Mouse (Mus musculus) cerebellum, adult 11-12 months (tissue): ENCODE data around the gene Chd9.
"Not testable (repeated sequence)": the region's sequence is repeated elsewhere in the genome, so short reads cannot be mapped to it uniquely, and the experiment has no call there.

Source experiments
- DNase-seq: peaks from one replicate; pipeline ENCODE4 v3.0.0; 2022

The Chd9 gene

GRCm38 (mm10) chr8:90907848-90908551 lies 79.8 kb downstream of the Chd9 start:
- DNase-seq = peak; percentile 96

GRCm38 (mm10) chr8:90908580-90909471 lies 80.7 kb downstream of the Chd9 start:
- DNase-seq = peak; percentile 65

GRCm38 (mm10) chr8:90923158-90923905 lies 95.2 kb downstream of the Chd9 start:
- no peak for DNase-seq

- no peak for DNase-seq
These were observed 100.3 kb downstream of the Chd9 start for GRCm38 (mm10) chr8:90928412-90928811.

GRCm38 (mm10) chr8:90930125-90930524 lies 102.0 kb downstream of the Chd9 start:
- not testable (repeated sequence) for DNase-seq

GRCm38 (mm10) chr8:90932934-90933333 lies 104.8 kb downstream of the Chd9 start:
- DNase-seq = no peak

- DNase-seq = no peak
These were observed 106.6 kb downstream of the Chd9 start for GRCm38 (mm10) chr8:90934786-90935185.

GRCm38 (mm10) chr8:90936840-90937239 lies 108.7 kb downstream of the Chd9 start:
- no peak for DNase-seq

- no peak for DNase-seq
These were observed 110.3 kb downstream of the Chd9 start for GRCm38 (mm10) chr8:90938352-90938930.

- no peak for DNase-seq
These were observed 111.7 kb downstream of the Chd9 start for GRCm38 (mm10) chr8:90939867-90940266.

- DNase-seq = no peak
These were observed 115.6 kb downstream of the Chd9 start for GRCm38 (mm10) chr8:90943770-90944169.

GRCm38 (mm10) chr8:90954802-90955760 lies 126.9 kb downstream of the Chd9 start:
- DNase-seq = peak; percentile 81

GRCm38 (mm10) chr8:90955761-90956136 lies 127.6 kb downstream of the Chd9 start:
- no peak for DNase-seq

GRCm38 (mm10) chr8:90956390-90956789 lies 128.2 kb downstream of the Chd9 start:
- DNase-seq = no peak

- no peak for DNase-seq
These were observed 129.6 kb downstream of the Chd9 start for GRCm38 (mm10) chr8:90957711-90958110.

- DNase-seq = no peak
These were observed 131.6 kb downstream of the Chd9 start for GRCm38 (mm10) chr8:90959721-90960120.

GRCm38 (mm10) chr8:90961603-90962002 lies 133.5 kb downstream of the Chd9 start:
- DNase-seq = no peak

- DNase-seq = no peak
These were observed 135.9 kb downstream of the Chd9 start for GRCm38 (mm10) chr8:90964044-90964443.

GRCm38 (mm10) chr8:90965467-90966170 lies 137.5 kb downstream of the Chd9 start:
- no peak for DNase-seq

GRCm38 (mm10) chr8:90968307-90968706 lies 140.2 kb downstream of the Chd9 start:
- no peak for DNase-seq

GRCm38 (mm10) chr8:90976960-90977371 lies 148.8 kb downstream of the Chd9 start:
- no peak for DNase-seq
